Mouse (Mus musculus) adrenal gland (tissue): ENCODE measurements around the gene Ccdc69.
"Not testable (repeated sequence)": the region's sequence is repeated elsewhere in the genome, so short reads cannot be mapped to it uniquely, and the experiment has no call there.

Source experiments
- intact Hi-C: fragments of 180-260 bp; cut with DNase I; formaldehyde crosslinking; loops from one replicate; pipeline ENCODE4 v1.15.1; 2025

Gene Ccdc69

GRCm38 (mm10) chr11:55097463-55098188, 19.7 kb upstream of the Ccdc69 start, which contains the start of gene Gm2a:
Gene Gm2a (plus strand): TSS chr11:55098115.
- intact Hi-C loops: no loop called here

GRCm38 (mm10) chr11:55096731-55097462, 19.0 kb upstream of the Ccdc69 start:
- intact Hi-C loops: no loop called here

- intact Hi-C loops: not testable (repeated sequence)
These were observed 18.4 kb upstream of the Ccdc69 start for GRCm38 (mm10) chr11:55096296-55096695.

GRCm38 (mm10) chr11:55093096-55093495, 15.2 kb upstream of the Ccdc69 start:
- intact Hi-C loops: loop anchor here (5.0 kb wide), 1 partner anchor 64 kb away; no protein-coding TSS in a partner anchor

GRCm38 (mm10) chr11:55089892-55090291, 12.0 kb upstream of the Ccdc69 start:
- intact Hi-C loops: loop anchor here (5.0 kb wide), 2 partner anchors 67 to 93 kb away; no protein-coding TSS in a partner anchor

- intact Hi-C loops: loop anchor here (5.0 kb wide), 1 partner anchor 90 kb away; no protein-coding TSS in a partner anchor
These were observed 9.1 kb upstream of the Ccdc69 start for GRCm38 (mm10) chr11:55087006-55087405.

- intact Hi-C loops: loop anchor here (1.0 to 5.0 kb wide), 2 partner anchors 39 to 88 kb away; no protein-coding TSS in a partner anchor
These were observed 7.5 kb upstream of the Ccdc69 start for GRCm38 (mm10) chr11:55085396-55085795.

- intact Hi-C loops: loop anchor here (1.0 to 5.0 kb wide), 2 partner anchors 38 to 87 kb away; no protein-coding TSS in a partner anchor
These were observed 6.7 kb upstream of the Ccdc69 start for GRCm38 (mm10) chr11:55084629-55085028.

GRCm38 (mm10) chr11:55081206-55081605, 3.3 kb upstream of the Ccdc69 start:
- intact Hi-C loops: no loop called here

GRCm38 (mm10) chr11:55079180-55079579, 1.2 kb upstream of the Ccdc69 start:
- intact Hi-C loops: no loop called here

- intact Hi-C loops: no loop called here
These were observed 571 bp upstream of the Ccdc69 start for GRCm38 (mm10) chr11:55078502-55078901.

GRCm38 (mm10) chr11:55076234-55076633, 1.7 kb downstream of the Ccdc69 start:
- intact Hi-C loops: no loop called here

GRCm38 (mm10) chr11:55075602-55076001, 2.3 kb downstream of the Ccdc69 start:
- intact Hi-C loops: no loop called here

- intact Hi-C loops: no loop called here
These were observed 4.7 kb downstream of the Ccdc69 start for GRCm38 (mm10) chr11:55073191-55073590.

- intact Hi-C loops: no loop called here
These were observed 5.5 kb downstream of the Ccdc69 start for GRCm38 (mm10) chr11:55072467-55072866.

GRCm38 (mm10) chr11:55071344-55071743, 6.6 kb downstream of the Ccdc69 start:
- intact Hi-C loops: no loop called here

GRCm38 (mm10) chr11:55069023-55069422, 8.9 kb downstream of the Ccdc69 start:
- intact Hi-C loops: no loop called here

- intact Hi-C loops: no loop called here
These were observed 11.0 kb downstream of the Ccdc69 start for GRCm38 (mm10) chr11:55066921-55067320.

- intact Hi-C loops: no loop called here
These were observed 15.1 kb downstream of the Ccdc69 start for GRCm38 (mm10) chr11:55062856-55063255.

- intact Hi-C loops: no loop called here
These were observed 17.1 kb downstream of the Ccdc69 start for GRCm38 (mm10) chr11:55060802-55061201.

GRCm38 (mm10) chr11:55057511-55057910, 20.4 kb downstream of the Ccdc69 start:
- intact Hi-C loops: no loop called here

GRCm38 (mm10) chr11:55050837-55051510, 27.0 kb downstream of the Ccdc69 start:
- intact Hi-C loops: no loop called here
